Mouse (Mus musculus) limb, embryonic 11.5 days (tissue): ENCODE measurements around the gene Pex11g. TPM values are rescaled to one million over a fixed set of nuclear protein-coding genes. Genes with fewer than 3 reads are reported as not detected.

Experiments
- ATAC-seq: fragments of 200-750 bp; cut with Nextera tagmentation; 2 replicates; pipeline ENCODE4 v1.8.0; 2017; ENCODE audit warnings: low read depth; ENCODE audit not compliant: insufficient number of reproducible peaks, low FRiP score, low TSS enrichment
- DNase-seq: peaks from one replicate; pipeline ENCODE4 v3.0.0-alpha.2; 2015; ENCODE audit warnings: low spot score
- H3K27ac ChIP-seq: fragments of 300-500 bp; sonication (generic); replicated peaks from 2 replicates; pipeline ENCODE4 v1.5.1; 2014; ENCODE audit warnings: low read depth, mild to moderate bottlenecking, low read length
- H3K27me3 ChIP-seq: fragments of 300-500 bp; sonication (generic); 2 replicates; pipeline ENCODE4 v1.6.1; 2014; ENCODE audit warnings: mild to moderate bottlenecking, low read length, mixed read lengths; ENCODE audit not compliant: control insufficient read depth, insufficient read depth
- H3K36me3 ChIP-seq: fragments of 300-500 bp; sonication (generic); 2 replicates; pipeline ENCODE4 v1.6.1; 2014; ENCODE audit warnings: mild to moderate bottlenecking, low read length, moderate library complexity, mixed read lengths; ENCODE audit not compliant: control insufficient read depth, insufficient read depth
- H3K4me1 ChIP-seq: fragments of 300-500 bp; sonication (generic); 2 replicates; pipeline ENCODE4 v1.6.1; 2014; ENCODE audit warnings: low read length, mixed read lengths; ENCODE audit not compliant: control insufficient read depth, insufficient read depth
- H3K4me2 ChIP-seq: fragments of 300-500 bp; sonication (generic); 2 replicates; pipeline ENCODE4 v1.6.1; 2014; ENCODE audit warnings: low read depth, mild to moderate bottlenecking, moderate library complexity; ENCODE audit not compliant: severe bottlenecking
- H3K4me3 ChIP-seq: fragments of 300-500 bp; sonication (generic); 2 replicates; pipeline ENCODE4 v1.5.1; 2014; ENCODE audit warnings: low read depth, low read length
- H3K9ac ChIP-seq: fragments of 300-500 bp; sonication (generic); 2 replicates; pipeline ENCODE4 v1.6.1; 2014; ENCODE audit warnings: mild to moderate bottlenecking, low read length
- H3K9me3 ChIP-seq: fragments of 300-500 bp; sonication (generic); 2 replicates; pipeline ENCODE4 v1.6.1; 2016; ENCODE audit warnings: low read length; ENCODE audit not compliant: control insufficient read depth
- WGBS: fragments of 180-500 bp; shearing (Covaris S2); extraction: QIAGEN DNeasy Blood & Tissue Kit; methylation state at CpG from one replicate; pipeline ENCODE4 v1.1.7; 2014; 5-methylcytosine and 5-hydroxymethylcytosine counted together
- polyA plus RNA-seq: library from polyadenylated mRNA; unstranded; fragments of >200 nt; fragmentation: Nextera tagmentation; extraction: Ambion mirVana; gene quantifications from 2 replicates; pipeline ENCODE4 v1.2.1, GENCODE M21; 2014

Pex11g gene
- polyA plus RNA-seq, 1 experiment from 2014 or later: 2.9 TPM

GRCm38 (mm10) chr8:3492901-3493844, 25.7 kb upstream of the Pex11g start, which contains the start of gene Zfp358:
Zfp358 (plus strand) TSS chr8:3493138.
- Histone ChIP-seq H3K27ac (peak within 1 kb of the TSS; percentile 62), H3K9ac (peak within 1 kb of the TSS; percentile 83), H3K4me1 (no peaks in the 10 kb centered on the region), H3K9me3 (peaks cover 8% of the 10 kb centered on the region), H3K4me2 (peak within 1 kb of the TSS; percentile 65), H3K36me3 (peaks cover 22% of the 10 kb centered on the region), H3K27me3 (no peaks in the 10 kb centered on the region), H3K4me3 (peak within 1 kb of the TSS; percentile 86)
- DNase-seq: peak; percentile 89
- 1% methylated on average over 60 of the region's 64 CpGs for WGBS
- ATAC-seq: peak; percentile 89

- Histone ChIP-seq H3K27me3 (no peaks in the 10 kb centered on the region), H3K27ac (no peak overlapping the region), H3K4me3 (no peak overlapping the region), H3K4me1 (no peaks in the 10 kb centered on the region), H3K4me2 (no peak overlapping the region), H3K9me3 (no peaks in the 10 kb centered on the region), H3K36me3 (no peaks in the 10 kb centered on the region), H3K9ac (no peak overlapping the region)
- WGBS: 27% methylated on average over 5 of the region's 5 CpGs
- DNase-seq (no peak), ATAC-seq (no peak)
Observed at GRCm38 (mm10) chr8:3485192-3485591, 17.7 kb upstream of the Pex11g start.

- H3K4me2 ChIP-seq: no peak overlapping the region
- H3K4me3 ChIP-seq: no peak overlapping the region
- no peaks in the 10 kb centered on the region for H3K27me3 ChIP-seq
- H3K4me1 ChIP-seq: no peaks in the 10 kb centered on the region
- H3K27ac ChIP-seq: no peak overlapping the region
- H3K36me3 ChIP-seq: no peaks in the 10 kb centered on the region
- no peak overlapping the region for H3K9ac ChIP-seq
- WGBS: 94% methylated on average over 7 of the region's 7 CpGs
- DNase-seq: no peak
- no peaks in the 10 kb centered on the region for H3K9me3 ChIP-seq
- ATAC-seq: no peak
Observed at GRCm38 (mm10) chr8:3483546-3483945, 16.1 kb upstream of the Pex11g start.

GRCm38 (mm10) chr8:3482240-3482740, 14.8 kb upstream of the Pex11g start:
- ATAC-seq: no peak
- no peaks in the 10 kb centered on the region for H3K27me3 ChIP-seq
- H3K9ac ChIP-seq: no peak overlapping the region
- no peaks in the 10 kb centered on the region for H3K4me1 ChIP-seq
- 84% methylated on average over 22 of the region's 22 CpGs for WGBS
- DNase-seq: no peak
- H3K9me3 ChIP-seq: no peaks in the 10 kb centered on the region
- no peak overlapping the region for H3K4me2 ChIP-seq
- H3K36me3 ChIP-seq: no peaks in the 10 kb centered on the region
- no peak overlapping the region for H3K27ac ChIP-seq
- no peak overlapping the region for H3K4me3 ChIP-seq

GRCm38 (mm10) chr8:3481605-3482004, 14.1 kb upstream of the Pex11g start:
- H3K27me3 ChIP-seq: no peaks in the 10 kb centered on the region
- DNase-seq (no peak), ATAC-seq (no peak)
- no peak overlapping the region for H3K9ac ChIP-seq
- no peaks in the 10 kb centered on the region for H3K9me3 ChIP-seq
- no peak overlapping the region for H3K27ac ChIP-seq
- 62% methylated on average over 5 of the region's 5 CpGs for WGBS
- no peaks in the 10 kb centered on the region for H3K4me1 ChIP-seq
- no peaks in the 10 kb centered on the region for H3K36me3 ChIP-seq
- no peak overlapping the region for H3K4me3 ChIP-seq
- no peak overlapping the region for H3K4me2 ChIP-seq

GRCm38 (mm10) chr8:3480221-3480785, 12.8 kb upstream of the Pex11g start:
- ATAC-seq (no peak), DNase-seq (no peak)
- 66% methylated on average over 4 of the region's 4 CpGs for WGBS
- Histone ChIP-seq H3K27ac (no peak overlapping the region), H3K4me2 (no peak overlapping the region), H3K36me3 (no peaks in the 10 kb centered on the region), H3K9me3 (no peaks in the 10 kb centered on the region), H3K4me3 (no peak overlapping the region), H3K9ac (no peak overlapping the region), H3K27me3 (peaks cover 2% of the 10 kb centered on the region; the same call in 1 of the 2 replicates), H3K4me1 (no peaks in the 10 kb centered on the region)

GRCm38 (mm10) chr8:3475715-3476429, 8.4 kb upstream of the Pex11g start:
- H3K27me3 ChIP-seq: peaks cover 2% of the 10 kb centered on the region; the same call in 1 of the 2 replicates
- DNase-seq: no peak
- 0 out of 2 replicates have a peak overlapping the region, but pooled peaks have one; percentile 3 for H3K9ac ChIP-seq
- no peaks in the 10 kb centered on the region for H3K4me1 ChIP-seq
- H3K9me3 ChIP-seq: no peaks in the 10 kb centered on the region
- H3K27ac ChIP-seq: no peak overlapping the region
- no peak overlapping the region for H3K4me3 ChIP-seq
- 26% methylated on average over 37 of the region's 37 CpGs for whole genome bisulfite sequencing
- peak overlapping the region; percentile 41 for H3K4me2 ChIP-seq
- no peak for ATAC-seq
- H3K36me3 ChIP-seq: no peaks in the 10 kb centered on the region

GRCm38 (mm10) chr8:3470562-3470961, 3.1 kb upstream of the Pex11g start, which contains the start of gene Tex45:
Tex45 (plus strand) TSS chr8:3470862.
- no peaks in the 10 kb centered on the region for H3K4me1 ChIP-seq
- no peak within 1 kb of the TSS for H3K4me2 ChIP-seq
- no peak within 1 kb of the TSS for H3K9ac ChIP-seq
- no peak within 1 kb of the TSS for H3K27ac ChIP-seq
- H3K9me3 ChIP-seq: no peaks in the 10 kb centered on the region
- no peaks in the 10 kb centered on the region for H3K27me3 ChIP-seq
- ATAC-seq: no peak
- no peaks in the 10 kb centered on the region for H3K36me3 ChIP-seq
- H3K4me3 ChIP-seq: no peak within 1 kb of the TSS
- no peak for DNase-seq
